Mouse (Mus musculus) forebrain, embryonic 12.5 days (tissue): ENCODE measurements around the gene Mecom. TPM values are rescaled to one million over a fixed set of nuclear protein-coding genes. Genes with fewer than 3 reads are reported as not detected.
A peak's percentile ranks its signal among the peaks of the same experiment; 100 is the strongest.

ENCODE experiments used
- ATAC-seq: fragments of 200-750 bp; cut with Nextera tagmentation; 2 replicates; pipeline ENCODE4 v1.8.0; 2017; ENCODE audit warnings: moderate TSS enrichment; ENCODE audit not compliant: low FRiP score
- H3K27ac ChIP-seq: fragments of 300-500 bp; sonication (generic); 2 replicates; pipeline ENCODE4 v1.5.1; 2016; ENCODE audit warnings: mild to moderate bottlenecking
- H3K27me3 ChIP-seq: fragments of 300-500 bp; sonication (generic); 2 replicates; pipeline ENCODE4 v1.6.1; 2016; ENCODE audit warnings: mild to moderate bottlenecking
- H3K36me3 ChIP-seq: fragments of 300-500 bp; sonication (generic); replicated peaks from 2 replicates; pipeline ENCODE4 v1.6.1; 2016; ENCODE audit warnings: mild to moderate bottlenecking
- H3K4me1 ChIP-seq: fragments of 300-500 bp; sonication (generic); 2 replicates; pipeline ENCODE4 v1.6.1; 2016
- H3K4me2 ChIP-seq: fragments of 300-500 bp; sonication (generic); 2 replicates; pipeline ENCODE4 v1.6.1; 2016; ENCODE audit warnings: mild to moderate bottlenecking, moderate library complexity
- H3K4me3 ChIP-seq: fragments of 300-500 bp; sonication (generic); replicated peaks from 2 replicates; pipeline ENCODE4 v1.5.1; 2016; ENCODE audit warnings: mild to moderate bottlenecking
- H3K9ac ChIP-seq: fragments of 300-500 bp; sonication (generic); 2 replicates; pipeline ENCODE4 v1.6.1; 2016; ENCODE audit warnings: mild to moderate bottlenecking
- H3K9me3 ChIP-seq: fragments of 300-500 bp; sonication (generic); 2 replicates; pipeline ENCODE4 v1.6.1; 2016
- WGBS: fragments of 180-500 bp; shearing (Covaris S2); methylation state at CpG from one replicate; pipeline ENCODE4 v1.1.7; 2016; 5-methylcytosine and 5-hydroxymethylcytosine counted together
- polyA plus RNA-seq: library from polyadenylated mRNA; unstranded; fragments of >200 nt; fragmentation: Nextera tagmentation; extraction: Ambion mirVana; gene quantifications from 2 replicates; pipeline ENCODE4 v1.2.1, GENCODE M21; 2016

Gene Mecom
- polyA plus RNA-seq, 1 experiment from 2014 or later: 12.2 TPM

- Histone ChIP-seq H3K36me3 (no peaks in the 10 kb centered on the region), H3K4me2 (peak overlapping the region; percentile 52), H3K4me1 (peaks cover 29% of the 10 kb centered on the region), H3K9me3 (no peaks in the 10 kb centered on the region), H3K9ac (no peak overlapping the region), H3K27me3 (peaks cover 33% of the 10 kb centered on the region), H3K4me3 (peak overlapping the region; percentile 27), H3K27ac (no peak overlapping the region)
- WGBS: under 1% methylated on average over 21 of the region's 21 CpGs
- peak; percentile 69; the same call in 1 of the 2 replicates for ATAC-seq
These were observed 328.5 kb downstream of the Mecom start for GRCm38 (mm10) chr3:30219190-30219884.

GRCm38 (mm10) chr3:30214607-30215006, 333.2 kb downstream of the Mecom start:
- 60% methylated on average over 4 of the region's 4 CpGs for WGBS

GRCm38 (mm10) chr3:30213540-30214170, 334.2 kb downstream of the Mecom start:
- H3K27ac ChIP-seq: no peak overlapping the region
- H3K9ac ChIP-seq: no peak overlapping the region
- no peaks in the 10 kb centered on the region for H3K9me3 ChIP-seq
- WGBS: 26% methylated on average over 7 of the region's 7 CpGs
- no peak overlapping the region for H3K4me2 ChIP-seq
- H3K27me3 ChIP-seq: peaks cover 24% of the 10 kb centered on the region
- no peak for ATAC-seq
- no peaks in the 10 kb centered on the region for H3K36me3 ChIP-seq
- H3K4me1 ChIP-seq: peaks cover 18% of the 10 kb centered on the region
- no peak overlapping the region for H3K4me3 ChIP-seq

More at GRCm38 (mm10) chr3:30214607-30215006, 333.2 kb downstream of the Mecom start:
- no peak overlapping the region for H3K27ac ChIP-seq
- no peaks in the 10 kb centered on the region for H3K9me3 ChIP-seq
- no peak overlapping the region for H3K9ac ChIP-seq
- peaks cover 28% of the 10 kb centered on the region for H3K27me3 ChIP-seq
- H3K36me3 ChIP-seq: no peaks in the 10 kb centered on the region
- no peak overlapping the region for H3K4me3 ChIP-seq
- no peak overlapping the region for H3K4me2 ChIP-seq
- peaks cover 25% of the 10 kb centered on the region for H3K4me1 ChIP-seq
- no peak for ATAC-seq

GRCm38 (mm10) chr3:30212802-30213201, 335.0 kb downstream of the Mecom start:
- Histone ChIP-seq H3K36me3 (no peaks in the 10 kb centered on the region), H3K27ac (no peak overlapping the region), H3K9me3 (no peaks in the 10 kb centered on the region), H3K4me1 (peaks cover 20% of the 10 kb centered on the region), H3K9ac (no peak overlapping the region), H3K27me3 (peaks cover 21% of the 10 kb centered on the region), H3K4me3 (no peak overlapping the region), H3K4me2 (no peak overlapping the region)
- ATAC-seq: no peak
- 52% methylated on average over 3 of the region's 3 CpGs for WGBS

GRCm38 (mm10) chr3:30209131-30209530, 338.7 kb downstream of the Mecom start:
- no peaks in the 10 kb centered on the region for H3K9me3 ChIP-seq
- H3K27ac ChIP-seq: no peak overlapping the region
- no peaks in the 10 kb centered on the region for H3K36me3 ChIP-seq
- no peak for ATAC-seq
- H3K4me2 ChIP-seq: no peak overlapping the region
- H3K27me3 ChIP-seq: peaks cover 12% of the 10 kb centered on the region; the same call in 1 of the 2 replicates
- H3K4me3 ChIP-seq: no peak overlapping the region
- H3K4me1 ChIP-seq: peaks cover 27% of the 10 kb centered on the region
- H3K9ac ChIP-seq: no peak overlapping the region

GRCm38 (mm10) chr3:30207886-30208285, 339.9 kb downstream of the Mecom start:
- H3K9ac ChIP-seq: no peak overlapping the region
- no peaks in the 10 kb centered on the region for H3K36me3 ChIP-seq
- H3K27me3 ChIP-seq: 0 out of 2 replicates have a peak, but pooled peaks cover 7% of the 10 kb centered on the region
- no peak overlapping the region for H3K4me2 ChIP-seq
- ATAC-seq: no peak
- H3K4me1 ChIP-seq: peaks cover 15% of the 10 kb centered on the region
- no peak overlapping the region for H3K27ac ChIP-seq
- no peak overlapping the region for H3K4me3 ChIP-seq
- WGBS: 44% methylated on average over 8 of the region's 8 CpGs
- H3K9me3 ChIP-seq: no peaks in the 10 kb centered on the region

- ATAC-seq: no peak
- 60% methylated on average over 5 of the region's 5 CpGs for WGBS
- no peak overlapping the region for H3K4me3 ChIP-seq
- peaks cover 11% of the 10 kb centered on the region for H3K4me1 ChIP-seq
- H3K9ac ChIP-seq: no peak overlapping the region
- H3K27ac ChIP-seq: no peak overlapping the region
- 0 out of 2 replicates have a peak, but pooled peaks cover 3% of the 10 kb centered on the region for H3K27me3 ChIP-seq
- no peaks in the 10 kb centered on the region for H3K9me3 ChIP-seq
- H3K4me2 ChIP-seq: no peak overlapping the region
- no peaks in the 10 kb centered on the region for H3K36me3 ChIP-seq
These were observed 340.4 kb downstream of the Mecom start for GRCm38 (mm10) chr3:30207431-30207830.

GRCm38 (mm10) chr3:30206123-30206522, 341.7 kb downstream of the Mecom start:
- no peak overlapping the region for H3K9ac ChIP-seq
- no peak for ATAC-seq
- no peaks in the 10 kb centered on the region for H3K36me3 ChIP-seq
- no peaks in the 10 kb centered on the region for H3K27me3 ChIP-seq
- WGBS: 87% methylated on average over 8 of the region's 8 CpGs
- no peaks in the 10 kb centered on the region for H3K9me3 ChIP-seq
- H3K4me1 ChIP-seq: peaks cover 9% of the 10 kb centered on the region
- H3K4me2 ChIP-seq: no peak overlapping the region
- no peak overlapping the region for H3K4me3 ChIP-seq
- no peak overlapping the region for H3K27ac ChIP-seq

- 80% methylated on average over 2 of the region's 2 CpGs for whole genome bisulfite sequencing
- Histone ChIP-seq H3K27me3 (no peaks in the 10 kb centered on the region), H3K27ac (no peak overlapping the region), H3K4me1 (peaks cover 9% of the 10 kb centered on the region), H3K36me3 (no peaks in the 10 kb centered on the region), H3K4me3 (no peak overlapping the region), H3K9ac (no peak overlapping the region), H3K4me2 (no peak overlapping the region), H3K9me3 (no peaks in the 10 kb centered on the region)
- no peak for ATAC-seq
These were observed 344.0 kb downstream of the Mecom start for GRCm38 (mm10) chr3:30203764-30204163.

GRCm38 (mm10) chr3:30198854-30199253, 349.0 kb downstream of the Mecom start:
- 80% methylated on average over 2 of the region's 2 CpGs for WGBS
- Histone ChIP-seq H3K9me3 (no peaks in the 10 kb centered on the region), H3K9ac (no peak overlapping the region), H3K4me3 (no peak overlapping the region), H3K27me3 (no peaks in the 10 kb centered on the region), H3K4me2 (no peak overlapping the region), H3K4me1 (no peaks in the 10 kb centered on the region), H3K36me3 (no peaks in the 10 kb centered on the region), H3K27ac (no peak overlapping the region)
- no peak for ATAC-seq

- H3K9ac ChIP-seq: no peak overlapping the region
- no peak overlapping the region for H3K27ac ChIP-seq
- no peak overlapping the region for H3K4me2 ChIP-seq
These were observed 349.6 kb downstream of the Mecom start for GRCm38 (mm10) chr3:30198227-30198626.

GRCm38 (mm10) chr3:30195186-30195585, 352.6 kb downstream of the Mecom start:
- no peak overlapping the region for H3K27ac ChIP-seq
- ATAC-seq: no peak
- WGBS: 93% methylated on average over 3 of the region's 3 CpGs

More at GRCm38 (mm10) chr3:30198227-30198626, 349.6 kb downstream of the Mecom start:
- Histone ChIP-seq H3K4me1 (no peaks in the 10 kb centered on the region), H3K27me3 (no peaks in the 10 kb centered on the region), H3K9me3 (no peaks in the 10 kb centered on the region), H3K4me3 (no peak overlapping the region), H3K36me3 (no peaks in the 10 kb centered on the region)
- no peak for ATAC-seq
- 87% methylated on average over 5 of the region's 5 CpGs for WGBS

More at GRCm38 (mm10) chr3:30195186-30195585, 352.6 kb downstream of the Mecom start:
- H3K27me3 ChIP-seq: no peaks in the 10 kb centered on the region
- no peak overlapping the region for H3K4me2 ChIP-seq
- no peak overlapping the region for H3K4me3 ChIP-seq
- no peaks in the 10 kb centered on the region for H3K36me3 ChIP-seq
- H3K9me3 ChIP-seq: no peaks in the 10 kb centered on the region
- 0 out of 2 replicates have a peak, but pooled peaks cover 3% of the 10 kb centered on the region for H3K4me1 ChIP-seq
- H3K9ac ChIP-seq: no peak overlapping the region
